Mouse (Mus musculus): ENCODE measurements around the gene Cdh4.

GRCm38 (mm10) chr2:179441717-179442116, 514 bp upstream of the Cdh4 start:
- TF ChIP-seq GATA1 (IDR thresholded peaks at IDR 0.05; ENCODE audit: borderline replicate concordance, low read length): no peak
- TF ChIP-seq CTCF (IDR thresholded peaks at IDR 0.05; ENCODE audit: low read depth, low read length): no peak
- no peak for TF ChIP-seq POLR2AphosphoS5 (IDR thresholded peaks at IDR 0.05; ENCODE audit: insufficient replicate concordance, low read depth, low read length)
